Mouse (Mus musculus) heart, adult 9 months (tissue): ENCODE data around the gene Pitpnm2.
"Not testable (repeated sequence)": the region's sequence is repeated elsewhere in the genome, so short reads cannot be mapped to it uniquely, and the experiment has no call there.

Source experiments
- DNase-seq, 2 experiments: peaks; one replicate each; pipeline ENCODE4 v3.0.0; 2022; ENCODE audit warnings: low spot score in 2 of 2

The Pitpnm2 gene

GRCm38 (mm10) chr5:124221037-124221735 lies 28.4 kb downstream of the Pitpnm2 start:
- DNase-seq, result peak; percentile 93 to 95

GRCm38 (mm10) chr5:124220551-124220950 lies 29.0 kb downstream of the Pitpnm2 start:
- no peak for DNase-seq

GRCm38 (mm10) chr5:124219431-124219830 lies 30.1 kb downstream of the Pitpnm2 start:
- DNase-seq, result no peak

DNA sequence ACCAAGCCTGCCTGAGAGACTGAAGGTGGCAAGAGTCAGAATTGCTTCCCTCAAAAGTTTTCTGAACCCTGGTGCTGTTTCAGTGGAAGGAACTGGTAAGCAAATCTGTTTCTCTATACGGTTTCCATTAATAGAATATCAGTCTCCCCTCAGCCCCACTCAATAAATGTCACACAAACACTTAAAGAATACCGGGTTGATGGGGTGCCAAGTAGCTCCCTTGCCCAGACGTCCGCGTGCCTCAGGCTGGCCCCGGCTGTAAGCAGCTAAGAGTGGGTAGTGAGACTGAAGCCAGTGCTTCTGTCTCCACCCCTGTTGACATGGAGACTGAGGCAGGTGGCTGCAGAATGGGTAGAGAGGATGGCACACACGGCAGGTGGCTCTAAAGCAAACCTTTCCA lies 30.6 kb downstream of the Pitpnm2 start:
- no peak for DNase-seq

DNA sequence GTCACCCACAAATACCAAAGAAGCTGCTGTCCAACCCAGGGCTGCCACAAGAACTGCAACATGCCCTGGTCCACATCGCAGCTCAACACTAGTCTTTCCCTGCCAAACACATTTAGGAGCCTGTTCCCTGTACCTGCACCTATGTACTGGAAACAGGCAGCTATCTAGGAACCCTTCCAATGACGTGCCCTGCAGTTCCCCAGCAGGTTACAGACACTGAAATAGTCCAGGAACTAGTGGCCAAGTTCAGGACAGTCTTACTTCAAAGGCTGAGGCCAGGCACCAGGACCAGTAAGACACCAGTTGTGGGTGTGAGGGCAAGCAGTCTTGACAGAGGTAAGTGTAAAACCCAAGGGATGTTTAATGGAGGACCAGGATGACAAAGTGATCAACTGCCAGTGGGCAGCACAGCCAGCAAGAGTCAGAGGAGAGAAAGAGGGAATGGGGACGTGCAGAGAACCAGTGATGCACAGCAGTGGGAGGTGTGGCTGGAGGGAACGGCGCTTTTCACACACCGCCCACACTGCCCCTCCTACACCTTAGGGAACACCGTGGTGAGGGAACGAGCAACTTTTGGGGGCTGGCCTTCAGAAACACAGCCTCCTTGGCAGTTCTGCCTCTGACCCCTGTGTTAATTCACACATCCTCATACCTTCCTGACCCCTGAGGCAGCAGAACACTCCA lies 31.9 kb downstream of the Pitpnm2 start:
- no peak for DNase-seq

- DNase-seq, result not testable (repeated sequence)
These were observed 32.5 kb downstream of the Pitpnm2 start for GRCm38 (mm10) chr5:124217092-124217491.

DNA sequence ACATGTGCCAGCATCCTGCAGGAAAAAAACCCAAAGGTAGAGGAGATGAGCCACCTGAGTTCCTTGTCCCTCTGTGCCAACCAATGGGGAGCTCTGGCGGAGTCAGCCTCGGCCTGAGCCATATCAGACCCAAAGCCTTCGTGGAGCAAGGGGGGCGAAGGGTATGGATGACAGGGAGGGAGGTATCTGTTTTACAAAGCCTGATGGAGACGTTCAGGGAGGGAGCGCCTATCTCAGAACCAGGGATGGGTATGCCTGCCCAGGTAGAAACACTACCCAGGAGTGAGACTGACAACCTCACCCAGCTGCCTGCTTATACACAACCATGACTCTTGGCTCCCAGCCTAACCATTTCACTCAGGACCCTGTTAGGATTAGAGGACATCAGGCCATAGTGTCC lies 33.2 kb downstream of the Pitpnm2 start:
- no peak for DNase-seq

DNA sequence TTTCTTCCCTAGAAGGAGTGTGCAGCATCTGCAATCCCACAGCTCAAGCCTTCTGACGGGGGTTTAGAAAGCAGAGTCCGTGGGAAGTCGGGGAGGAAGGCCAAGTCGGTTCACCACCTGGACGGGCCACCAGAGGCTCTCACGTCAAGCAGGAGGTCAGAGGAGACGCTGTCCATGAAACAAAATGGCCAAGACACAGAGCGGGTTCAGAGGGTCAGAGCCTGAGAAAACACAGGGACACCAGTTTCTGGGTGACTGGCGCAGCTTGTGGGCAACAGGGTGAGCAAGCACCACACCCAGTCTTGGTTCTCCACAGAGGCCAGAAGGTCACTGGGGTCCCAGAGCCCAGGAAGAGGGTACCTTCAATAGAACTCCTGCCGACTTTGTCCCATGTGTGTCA lies 33.9 kb downstream of the Pitpnm2 start:
- no peak for DNase-seq

- DNase-seq, result no peak
These were observed 34.9 kb downstream of the Pitpnm2 start for GRCm38 (mm10) chr5:124214516-124215145.

GRCm38 (mm10) chr5:124213588-124214469 lies 35.7 kb downstream of the Pitpnm2 start:
- DNase-seq, result peak; percentile 82 to 91

GRCm38 (mm10) chr5:124211669-124212068 lies 37.9 kb downstream of the Pitpnm2 start:
- DNase-seq, result no peak

- peak; percentile 75 to 76 for DNase-seq
These were observed 38.3 kb downstream of the Pitpnm2 start for GRCm38 (mm10) chr5:124211234-124211633.

DNA sequence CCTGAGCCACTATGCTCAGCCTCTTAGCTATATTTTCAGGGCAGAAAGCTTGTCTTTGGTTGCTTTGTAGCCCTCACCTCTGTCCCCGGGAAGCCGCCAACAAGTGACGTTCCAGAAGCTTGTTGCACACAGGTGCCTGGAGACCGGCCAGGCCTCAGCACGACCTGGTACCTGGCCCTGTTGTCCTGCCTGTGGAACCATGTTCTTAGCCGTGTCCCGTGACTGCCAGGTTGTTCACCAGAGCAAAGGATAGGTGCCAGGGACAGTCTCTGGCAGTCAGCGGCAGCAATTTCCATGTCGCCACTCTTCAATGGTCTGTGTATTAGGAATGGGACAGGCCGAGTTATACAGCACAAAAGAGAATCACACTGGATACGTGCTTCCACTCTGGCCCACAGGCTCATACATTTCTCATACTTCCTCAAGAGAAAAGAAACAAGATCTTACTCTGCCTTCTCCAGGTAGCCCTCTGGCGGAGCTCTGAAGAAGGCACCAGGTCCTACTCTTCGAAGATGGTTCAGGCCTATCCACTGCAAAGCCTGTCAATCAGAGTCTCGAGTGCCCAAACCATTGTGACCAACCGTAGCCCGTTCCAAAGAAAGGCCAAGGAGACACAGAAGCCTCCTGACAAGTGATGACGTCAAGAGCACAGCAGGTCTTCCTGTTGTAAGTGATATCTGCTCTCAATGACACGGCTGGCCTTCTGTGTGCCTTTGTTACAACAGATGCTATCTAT lies 39.1 kb downstream of the Pitpnm2 start:
- DNase-seq, result no peak

- DNase-seq, result no peak
These were observed 39.7 kb downstream of the Pitpnm2 start for GRCm38 (mm10) chr5:124209850-124210249.

- DNase-seq, result no peak
These were observed 41.5 kb downstream of the Pitpnm2 start for GRCm38 (mm10) chr5:124208030-124208429.

DNA sequence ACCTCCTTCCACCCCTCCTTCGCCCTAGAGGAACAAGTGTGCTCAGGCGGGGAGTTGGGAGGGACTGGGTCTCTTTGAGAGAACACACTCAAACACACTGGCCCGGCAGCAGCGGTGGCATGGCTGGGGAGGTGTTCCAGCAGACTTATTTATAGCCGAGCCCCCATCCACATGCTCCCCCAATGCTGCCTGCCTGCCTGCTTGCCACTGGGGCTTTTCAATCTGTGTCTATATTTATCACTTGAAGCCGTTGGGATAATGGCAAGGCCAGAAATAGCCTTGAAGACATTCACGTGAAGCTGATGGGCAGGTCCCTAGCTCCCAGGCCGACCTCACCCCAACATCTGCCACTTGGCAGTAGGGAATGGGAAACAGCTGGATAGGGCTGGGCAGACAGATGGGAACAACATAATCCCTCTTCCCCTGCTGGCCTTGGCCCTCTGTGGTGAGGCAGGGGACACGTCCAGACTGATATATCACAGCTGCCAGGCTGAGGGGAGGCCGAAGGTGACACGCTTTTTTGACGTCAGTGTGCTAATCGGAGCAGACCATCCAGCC lies 43.0 kb downstream of the Pitpnm2 start:
- peak; percentile 87 to 93 for DNase-seq

GRCm38 (mm10) chr5:124205809-124206380 lies 43.7 kb downstream of the Pitpnm2 start:
- no peak for DNase-seq

- DNase-seq, result no peak
These were observed 44.3 kb downstream of the Pitpnm2 start for GRCm38 (mm10) chr5:124205211-124205610.

DNA sequence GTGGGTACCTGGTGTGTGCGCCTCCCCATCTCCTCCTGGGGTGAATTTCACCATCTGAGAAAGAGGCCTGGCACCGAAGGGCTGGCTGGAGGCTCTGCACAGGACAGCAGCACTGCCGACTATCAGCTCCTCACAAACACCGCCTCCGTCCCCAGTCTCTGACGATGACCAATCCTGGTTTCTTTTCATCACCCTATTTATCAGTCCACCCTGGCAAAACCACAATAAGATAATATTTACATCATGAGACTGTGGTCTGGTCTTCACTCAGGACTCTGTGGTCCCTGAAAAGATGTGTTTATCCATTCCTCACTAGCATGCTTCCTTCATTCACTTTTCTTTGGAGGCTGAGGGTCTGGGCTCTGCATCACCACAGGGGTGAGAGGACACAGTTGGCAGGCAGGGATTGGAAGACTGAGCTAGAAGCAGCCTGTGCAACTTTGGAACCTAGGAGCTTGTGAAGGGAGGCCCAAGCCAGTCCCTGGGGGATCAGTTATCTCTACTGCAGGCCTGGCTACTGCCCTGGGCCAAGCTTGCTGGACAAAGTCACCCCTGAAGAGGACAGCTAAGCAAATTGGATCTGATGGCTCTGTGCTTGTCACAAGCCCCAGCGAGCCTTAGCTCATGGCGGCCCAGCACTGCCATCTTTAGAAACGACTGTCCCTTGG lies 45.3 kb downstream of the Pitpnm2 start:
- peak; percentile 80 to 82 for DNase-seq

GRCm38 (mm10) chr5:124203251-124203650 lies 46.3 kb downstream of the Pitpnm2 start:
- DNase-seq, result no peak
